Mouse (Mus musculus) embryonic fibroblast, embryonic 13.5 days (primary cell): ENCODE results near the gene Gm5141. TPM values are rescaled to one million over a fixed set of nuclear protein-coding genes. Genes with fewer than 3 reads are reported as not detected.
"Not testable (repeated sequence)": the region's sequence is repeated elsewhere in the genome, so short reads cannot be mapped to it uniquely, and the experiment has no call there.

ENCODE experiments used
- H3K27ac ChIP-seq: 2 replicates; pipeline ENCODE4 v1.5.1; 2012; ENCODE audit warnings: low read length, control low read depth, inconsistent platforms; ENCODE audit not compliant: insufficient read depth
- H3K4me1 ChIP-seq: 2 replicates; pipeline ENCODE4 v1.6.1; 2011; ENCODE audit warnings: low read length; ENCODE audit not compliant: control insufficient read depth, insufficient read depth
- H3K4me3 ChIP-seq: 2 replicates; pipeline ENCODE4 v1.5.1; 2011; ENCODE audit warnings: mild to moderate bottlenecking, control low read depth, low read length; ENCODE audit not compliant: insufficient read depth
- CTCF ChIP-seq: IDR thresholded peaks from 2 replicates; pipeline ENCODE4 v1.5.1; 2011; ENCODE audit warnings: mild to moderate bottlenecking, control low read depth, low read length, moderate library complexity, borderline replicate concordance; ENCODE audit not compliant: insufficient read depth
- POLR2A ChIP-seq: IDR thresholded peaks from 2 replicates; pipeline ENCODE4 v1.6.1; 2011; ENCODE audit warnings: low read depth, mild to moderate bottlenecking, control low read depth, low read length, moderate library complexity
- polyA plus RNA-seq: library from polyadenylated mRNA; stranded (reverse); fragments of >200 nt; gene quantifications from 2 replicates; pipeline ENCODE4 v1.2.4, GENCODE M21; 2011; ENCODE audit warnings: low read depth; ENCODE audit not compliant: missing spikeins, insufficient read length

Gm5141 gene
- 2.0 and 6.3 TPM in 2 replicates for polyA plus RNA-seq

- H3K4me3 ChIP-seq: peak within 1 kb of the TSS; percentile 74
- H3K27ac ChIP-seq, H3K4me1 ChIP-seq: not testable (repeated sequence)
- TF ChIP-seq POLR2A: peak; percentile 22; the same call in 1 of the 2 replicates
Observed at GRCm38 (mm10) chr13:62785199-62786134, at the start of gene Gm5141. TSS of gene Gm5141 (minus strand) at chr13:62785808.

GRCm38 (mm10) chr13:62833341-62833740 is 47.7 kb upstream of the Gm5141 start:
- no peaks in the 10 kb centered on the region for H3K4me1 ChIP-seq
- TF ChIP-seq CTCF: no peak
- no peak for TF ChIP-seq POLR2A
- H3K27ac ChIP-seq: no peak overlapping the region
- H3K4me3 ChIP-seq: no peak overlapping the region

DNA sequence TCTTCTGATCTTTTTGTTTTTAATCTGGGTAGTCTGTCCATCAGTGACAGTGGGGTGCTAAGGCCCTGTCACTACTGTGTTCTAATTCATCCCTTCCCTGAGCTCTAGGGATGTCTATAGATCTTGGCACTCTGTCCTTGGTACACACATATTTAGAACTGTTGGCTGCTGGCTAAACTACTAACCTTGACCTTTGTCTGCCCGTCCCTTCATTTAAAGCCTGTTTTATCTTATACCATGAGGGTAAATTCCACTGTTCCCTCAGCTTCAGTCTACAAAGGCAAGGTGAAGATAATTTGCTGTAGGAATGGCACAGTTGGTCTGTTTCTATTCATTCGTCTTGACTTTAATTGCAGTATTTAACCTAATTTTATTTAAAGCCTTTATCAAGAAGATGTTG is 46.6 kb upstream of the Gm5141 start:
- Histone ChIP-seq H3K27ac (no peak overlapping the region), H3K4me3 (no peak overlapping the region), H3K4me1 (no peaks in the 10 kb centered on the region)
- no peak for TF ChIP-seq POLR2A
- no peak for TF ChIP-seq CTCF

- H3K27ac ChIP-seq, H3K4me1 ChIP-seq: not testable (repeated sequence)
Observed at GRCm38 (mm10) chr13:62815705-62816104, 30.1 kb upstream of the Gm5141 start.

GRCm38 (mm10) chr13:62812713-62813112 is 27.1 kb upstream of the Gm5141 start:
- TF ChIP-seq CTCF (no peak), POLR2A (no peak)
- no peak overlapping the region for H3K27ac ChIP-seq
- no peaks in the 10 kb centered on the region for H3K4me1 ChIP-seq
- no peak overlapping the region for H3K4me3 ChIP-seq

More at GRCm38 (mm10) chr13:62815705-62816104, 30.1 kb upstream of the Gm5141 start:
- H3K4me3 ChIP-seq: not testable (repeated sequence)

GRCm38 (mm10) chr13:62807981-62808380 is 22.4 kb upstream of the Gm5141 start:
- H3K27ac ChIP-seq, H3K4me3 ChIP-seq, H3K4me1 ChIP-seq: not testable (repeated sequence)

DNA sequence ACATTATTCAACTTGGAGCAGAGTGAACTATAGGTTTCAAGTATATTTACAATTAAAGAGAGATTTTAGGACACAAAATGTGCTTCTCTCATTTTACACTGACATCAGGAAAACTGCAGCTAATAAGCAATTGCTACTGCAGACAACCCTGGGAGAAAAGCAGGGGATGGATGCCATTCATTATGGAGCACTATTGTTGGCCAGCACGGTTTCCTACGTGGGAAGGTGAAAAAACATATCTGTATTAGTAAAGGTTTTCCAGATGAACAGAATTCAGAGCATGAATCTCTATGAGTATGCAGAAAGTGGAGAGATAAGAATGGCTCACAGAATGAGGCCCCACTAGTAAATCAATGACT is 506 bp upstream of the Gm5141 start:
- H3K27ac ChIP-seq, H3K4me1 ChIP-seq: not testable (repeated sequence)
- H3K4me3 ChIP-seq: peak overlapping the region; percentile 74

DNA sequence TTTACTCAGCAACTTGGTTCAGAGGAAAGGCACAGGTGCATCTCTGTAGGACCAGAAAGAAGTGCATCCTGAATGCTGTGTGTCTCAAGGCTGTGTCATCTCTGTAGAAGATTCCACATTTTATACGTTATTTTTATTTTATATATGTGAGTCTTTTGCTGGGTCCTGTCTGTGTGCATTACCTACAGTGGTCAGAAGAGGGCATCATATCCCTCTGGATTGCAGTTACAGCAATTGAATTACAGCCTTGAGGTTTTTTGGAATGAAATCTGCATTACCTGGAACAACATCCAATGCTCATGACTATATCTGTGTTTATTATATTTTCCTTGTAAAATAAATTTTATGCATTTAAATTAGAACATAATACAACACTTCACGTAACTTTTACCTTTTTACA is 21.8 kb downstream of the Gm5141 start:
- H3K27ac ChIP-seq, H3K4me1 ChIP-seq, H3K4me3 ChIP-seq: not testable (repeated sequence)

DNA sequence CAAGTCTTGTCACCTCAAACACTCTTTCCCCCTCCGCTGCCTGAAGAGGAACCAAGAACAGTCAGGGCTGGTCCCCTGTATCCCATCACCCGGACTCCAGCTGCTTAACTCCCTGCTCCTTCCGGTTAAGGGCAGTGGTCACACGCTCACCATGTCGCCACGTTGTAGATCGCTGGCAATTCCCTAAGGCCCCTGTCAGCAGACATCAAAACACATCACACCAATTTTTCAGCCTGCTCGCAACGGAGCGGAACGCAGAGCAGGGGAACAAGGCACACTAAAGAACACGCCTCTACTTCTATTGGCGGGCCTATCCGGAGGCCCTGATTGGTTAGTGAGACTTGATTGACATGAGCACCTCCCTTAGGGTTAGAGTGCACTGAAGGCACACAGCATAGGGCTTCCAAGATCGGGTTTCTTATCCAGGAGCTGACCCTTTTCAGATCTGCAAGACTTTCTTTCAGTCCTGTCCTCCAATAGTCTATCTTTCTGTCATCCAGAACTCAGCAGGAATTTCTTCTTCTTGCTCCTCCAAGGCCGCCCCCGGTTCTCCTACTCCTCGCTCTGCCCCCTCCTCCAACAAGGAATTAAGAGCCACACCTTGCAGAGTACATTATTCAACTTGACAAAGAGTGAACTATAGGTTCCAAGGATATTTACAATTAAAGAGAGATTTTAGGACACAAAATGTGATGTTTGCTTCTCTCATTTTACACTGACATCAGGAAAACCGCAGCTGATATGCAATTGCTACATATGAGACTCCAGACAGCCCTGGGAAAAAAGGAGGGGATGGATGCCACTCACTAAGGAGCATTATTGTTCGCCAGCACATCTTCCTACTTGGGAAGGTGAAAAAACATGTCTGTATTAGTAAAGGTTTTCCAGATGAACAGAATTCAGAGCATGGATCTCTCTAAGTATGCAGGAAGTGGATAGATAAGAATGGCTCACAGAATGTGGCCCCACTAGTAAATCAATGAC is 24.9 kb downstream of the Gm5141 start, which contains the start of gene Platr25:
Gene Platr25 (minus strand): TSS at position 278 of the 984 bp plus-strand sequence.
- H3K4me3 ChIP-seq: peak within 1 kb of the TSS; percentile 70
- peak; percentile 70 for TF ChIP-seq POLR2A
- not testable (repeated sequence) for H3K4me1 ChIP-seq, H3K27ac ChIP-seq

GRCm38 (mm10) chr13:62733322-62733721 is 52.3 kb downstream of the Gm5141 start:
- Histone ChIP-seq H3K27ac (no peak overlapping the region), H3K4me1 (no peaks in the 10 kb centered on the region), H3K4me3 (no peak overlapping the region)
- TF ChIP-seq POLR2A: no peak
- TF ChIP-seq CTCF: no peak

Other genes starting within 250 kb of the Gm5141 start
- gene Zfp935, start 227.3 kb downstream of the Gm5141 start, polyA plus RNA-seq: 0.86 TPM in 1 of 2 replicates, not detected in the other
- gene Zfp934, start 214.6 kb downstream of the Gm5141 start, polyA plus RNA-seq: 10.0 and 11.5 TPM in 2 replicates
- gene 6720489N17Rik, start 161.6 kb downstream of the Gm5141 start, polyA plus RNA-seq: 3.4 and 4.9 TPM in 2 replicates
- gene Platr25, start 25.1 kb downstream of the Gm5141 start, polyA plus RNA-seq: 10.6 and 21.3 TPM in 2 replicates
- gene Fbp2, start 72.6 kb upstream of the Gm5141 start, polyA plus RNA-seq: not detected in 2 replicates
- gene Fbp1, start 102.5 kb upstream of the Gm5141 start, polyA plus RNA-seq: not detected in 2 replicates
- gene 2010111I01Rik, start 179.1 kb upstream of the Gm5141 start, polyA plus RNA-seq: 174 and 184 TPM in 2 replicates